Mouse (Mus musculus) small intestine, adult 2 months (tissue): ENCODE measurements around the gene Gpc3. TPM values are rescaled to one million over a fixed set of nuclear protein-coding genes. Genes with fewer than 3 reads are reported as not detected.

Experiments used
- H3K27ac ChIP-seq: fragments of 200-500 bp; 2 replicates; pipeline ENCODE4 v1.5.1; 2012; ENCODE audit warnings: low read depth, low read length, control low read depth, inconsistent platforms; ENCODE audit not compliant: insufficient read depth
- H3K27me3 ChIP-seq: fragments of 200-500 bp; 2 replicates; pipeline ENCODE4 v1.6.1; 2012; ENCODE audit warnings: mild to moderate bottlenecking, moderate library complexity, low read length, inconsistent platforms; ENCODE audit not compliant: control insufficient read depth, insufficient read depth
- H3K36me3 ChIP-seq: fragments of 200-500 bp; 2 replicates; pipeline ENCODE4 v1.6.1; 2012; ENCODE audit warnings: mild to moderate bottlenecking, low read length, control low read depth, inconsistent platforms; ENCODE audit not compliant: control insufficient read depth, insufficient read depth
- H3K4me1 ChIP-seq: fragments of 200-500 bp; 2 replicates; pipeline ENCODE4 v1.6.1; 2012; ENCODE audit warnings: low read length, inconsistent platforms, mixed read lengths; ENCODE audit not compliant: control insufficient read depth, insufficient read depth, insufficient read length
- H3K4me3 ChIP-seq: fragments of 200-500 bp; 2 replicates; pipeline ENCODE4 v1.5.1; 2012; ENCODE audit warnings: low read depth, mild to moderate bottlenecking, control low read depth, inconsistent platforms, low read length, moderate library complexity
- CTCF ChIP-seq: fragments of 200-500 bp; IDR thresholded peaks from 2 replicates; pipeline ENCODE4 v1.5.1; 2012; ENCODE audit warnings: low read depth, mild to moderate bottlenecking, control low read depth, inconsistent platforms, low read length, moderate library complexity, mixed read lengths; ENCODE audit not compliant: insufficient replicate concordance, insufficient read length; ENCODE audit errors: extremely low read depth
- POLR2A ChIP-seq: fragments of 200-500 bp; IDR thresholded peaks from 2 replicates; pipeline ENCODE4 v1.6.1; 2012; ENCODE audit warnings: low read depth, mild to moderate bottlenecking, control low read depth, inconsistent platforms, low read length, moderate library complexity
- WGBS: fragments of 180-500 bp; shearing (Covaris S2); methylation state at CpG from one replicate; pipeline ENCODE4 v1.1.7; 2018; 5-methylcytosine and 5-hydroxymethylcytosine counted together
- polyA plus RNA-seq: library from polyadenylated mRNA; depleted of rRNA; stranded (reverse); fragments of >200 nt; gene quantifications from 2 replicates; pipeline ENCODE4 v1.2.3, GENCODE M21; 2012

Gpc3 gene
- polyA plus RNA-seq, 1 experiment: 1.6 TPM

GRCm38 (mm10) chrX:52558526-52558925, 55.2 kb downstream of the Gpc3 start:
- TF ChIP-seq POLR2A (no peak), CTCF (no peak)
- Histone ChIP-seq H3K4me3 (no peak overlapping the region), H3K36me3 (no peaks in the 10 kb centered on the region), H3K27ac (no peak overlapping the region), H3K27me3 (no peaks in the 10 kb centered on the region), H3K4me1 (no peaks in the 10 kb centered on the region)
- 87% methylated on average over 5 of the region's 5 CpGs for WGBS

GRCm38 (mm10) chrX:52557489-52557888, 56.3 kb downstream of the Gpc3 start:
- Histone ChIP-seq H3K27ac (no peak overlapping the region), H3K4me1 (no peaks in the 10 kb centered on the region), H3K4me3 (no peak overlapping the region), H3K27me3 (no peaks in the 10 kb centered on the region), H3K36me3 (no peaks in the 10 kb centered on the region)
- TF ChIP-seq CTCF: no peak
- TF ChIP-seq POLR2A: no peak
- 82% methylated on average over 6 of the region's 6 CpGs for WGBS

GRCm38 (mm10) chrX:52551296-52551695, 62.5 kb downstream of the Gpc3 start:
- no peaks in the 10 kb centered on the region for H3K36me3 ChIP-seq
- no peak for TF ChIP-seq CTCF
- TF ChIP-seq POLR2A: no peak
- no peaks in the 10 kb centered on the region for H3K4me1 ChIP-seq
- 67% methylated on average over 1 of the region's 1 CpGs for WGBS
- no peaks in the 10 kb centered on the region for H3K27me3 ChIP-seq
- no peak overlapping the region for H3K27ac ChIP-seq
- no peak overlapping the region for H3K4me3 ChIP-seq

- Histone ChIP-seq H3K4me3 (no peak overlapping the region), H3K27me3 (no peaks in the 10 kb centered on the region), H3K27ac (no peak overlapping the region), H3K36me3 (no peaks in the 10 kb centered on the region), H3K4me1 (no peaks in the 10 kb centered on the region)
- TF ChIP-seq CTCF: no peak
- TF ChIP-seq POLR2A: no peak
- WGBS: 71% methylated on average over 3 of the region's 3 CpGs
Measured at GRCm38 (mm10) chrX:52544623-52545022, 69.1 kb downstream of the Gpc3 start.

GRCm38 (mm10) chrX:52537282-52537681, 76.5 kb downstream of the Gpc3 start:
- peaks cover 2% of the 10 kb centered on the region; the same call in 1 of the 2 replicates for H3K4me1 ChIP-seq
- H3K4me3 ChIP-seq: no peak overlapping the region
- H3K36me3 ChIP-seq: no peaks in the 10 kb centered on the region
- 69% methylated on average over 5 of the region's 5 CpGs for WGBS
- no peaks in the 10 kb centered on the region for H3K27me3 ChIP-seq
- H3K27ac ChIP-seq: no peak overlapping the region
- TF ChIP-seq POLR2A (no peak), CTCF (no peak)

GRCm38 (mm10) chrX:52533766-52534165, 80.0 kb downstream of the Gpc3 start:
- Histone ChIP-seq H3K36me3 (no peaks in the 10 kb centered on the region), H3K4me3 (no peak overlapping the region), H3K27ac (no peak overlapping the region), H3K4me1 (peaks cover 2% of the 10 kb centered on the region; the same call in 1 of the 2 replicates), H3K27me3 (no peaks in the 10 kb centered on the region)
- TF ChIP-seq CTCF: no peak
- no peak for TF ChIP-seq POLR2A
- 69% methylated on average over 1 of the region's 1 CpGs for WGBS

GRCm38 (mm10) chrX:52533098-52533497, 80.7 kb downstream of the Gpc3 start:
- Histone ChIP-seq H3K36me3 (no peaks in the 10 kb centered on the region), H3K4me1 (peaks cover 2% of the 10 kb centered on the region; the same call in 1 of the 2 replicates), H3K4me3 (no peak overlapping the region), H3K27ac (no peak overlapping the region), H3K27me3 (no peaks in the 10 kb centered on the region)
- WGBS: 34% methylated on average over 4 of the region's 4 CpGs
- no peak for TF ChIP-seq CTCF
- TF ChIP-seq POLR2A: no peak
